Mouse (Mus musculus): ENCODE results near the gene Myl6b. TPM values are rescaled to one million over a fixed set of nuclear protein-coding genes. Genes with fewer than 3 reads are reported as not detected.
"Not testable (repeated sequence)": the region's sequence is repeated elsewhere in the genome, so short reads cannot be mapped to it uniquely, and the experiment has no call there.

Myl6b gene
- total and polyA plus RNA-seq, 3 experiments = 0.39 to 3.9 (median 2.5) TPM

DNA sequence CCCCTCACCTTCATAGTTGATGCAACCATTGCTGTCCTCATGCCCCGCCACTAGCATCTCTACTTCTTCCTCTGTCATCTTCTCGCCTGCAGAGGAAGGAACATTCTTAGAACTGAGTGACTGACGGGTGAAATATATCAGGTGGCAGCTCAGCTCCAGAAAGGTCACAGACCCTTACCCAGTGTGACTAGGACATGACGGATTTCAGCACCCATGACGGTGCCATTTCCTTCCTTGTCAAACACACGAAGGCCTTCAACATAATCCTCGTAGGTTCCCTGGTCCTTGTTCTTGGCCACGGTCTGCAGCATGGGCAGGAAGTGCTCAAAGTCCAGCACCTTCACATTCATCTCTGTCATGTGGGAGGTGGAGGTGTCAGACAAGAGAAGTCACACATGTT is 6.4 kb downstream of the Myl6b start:
- DNase-seq (ENCODE audit: extremely low read depth); H3K9me3 ChIP-seq (replicated peaks; ENCODE audit: low read length); H3K27ac ChIP-seq (ENCODE audit: insufficient read depth, low read depth); dilution Hi-C loops (cut with MboI; ENCODE audit: extremely low pct_ligation_motif_present, extremely low pct_unique_long_range_greater_than_20kb, low sequenced_read_pairs); in situ Hi-C loops (cut with MboI; ENCODE audit: low pct_ligation_motif_present, low pct_unique_long_range_greater_than_20kb, low sequenced_read_pairs); H3K27me3 ChIP-seq (replicated peaks): not testable (repeated sequence)
- Histone ChIP-seq H3K9ac (ENCODE audit: insufficient read depth, low read depth) (peak overlapping the region; percentile 90; the same call in 1 of the 2 replicates), H3K4me3 (replicated peaks in 1 of 3; ENCODE audit: low read depth in 2 of 3, low read length in 2 of 3, poor library complexity in 1 of 3) (peak overlapping the region; percentile 76 to 100 (median 90)), H3K79me2 (replicated peaks; ENCODE audit: control insufficient read depth, extremely low read depth, insufficient read depth, poor library complexity, severe bottlenecking) (peaks cover 20% of the 10 kb centered on the region), H3K4me1 (ENCODE audit: control insufficient read depth in 1 of 2, insufficient read depth in 2 of 2) (peaks cover 12 to 33% of the 10 kb centered on the region in 2 experiments; a peak in 3 of 4 replicates), H3K36me3 (replicated peaks in 1 of 2; ENCODE audit: control insufficient read depth in 1 of 2, insufficient read depth in 1 of 2, low read length in 1 of 2) (peaks cover 49 to 55% of the 10 kb centered on the region in 2 experiments), H3K4me2 (ENCODE audit: insufficient read depth, low read depth, poor library complexity, severe bottlenecking) (peak overlapping the region; percentile 67; the same call in 1 of the 2 replicates)
- 0 out of 2 replicates have a peak, but pooled peaks have one; percentile 20 for TF ChIP-seq ZMIZ1 (IDR thresholded peaks at IDR 0.05; ENCODE audit: low read depth, low read length)

DNA sequence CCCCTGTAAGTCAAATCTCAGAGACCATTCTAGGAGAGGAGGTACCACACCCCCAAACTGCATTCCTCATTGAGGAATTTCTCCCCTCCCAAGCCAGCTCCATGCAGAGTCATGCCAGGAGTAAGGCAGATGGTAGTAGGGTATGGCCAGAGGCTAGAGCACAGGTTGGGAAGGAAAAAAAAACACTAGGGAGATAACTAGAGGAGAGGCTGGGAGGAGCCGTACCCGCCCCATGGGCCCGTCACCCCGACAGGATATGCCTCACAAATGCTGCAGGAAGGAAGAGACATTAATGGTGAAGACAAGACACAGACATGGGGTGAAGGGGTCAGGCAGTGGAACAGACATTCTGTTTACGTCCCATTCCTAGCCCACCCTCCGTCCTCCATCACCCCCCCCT is 7.0 kb downstream of the Myl6b start:
- dilution Hi-C loops (cut with MboI; ENCODE audit: extremely low pct_ligation_motif_present, extremely low pct_unique_long_range_greater_than_20kb, low sequenced_read_pairs) = no loop called here
- H3K9me3 ChIP-seq (replicated peaks; ENCODE audit: low read length) = no peaks in the 10 kb centered on the region
- H3K4me3 ChIP-seq (replicated peaks in 1 of 3; ENCODE audit: low read depth in 2 of 3, low read length in 2 of 3, poor library complexity in 1 of 3) = no peak overlapping the region
- H3K79me2 ChIP-seq (replicated peaks; ENCODE audit: control insufficient read depth, extremely low read depth, insufficient read depth, poor library complexity, severe bottlenecking) = peaks cover 20% of the 10 kb centered on the region
- H3K4me1 ChIP-seq (ENCODE audit: control insufficient read depth in 1 of 2, insufficient read depth in 2 of 2) = peaks cover 12 to 32% of the 10 kb centered on the region in 2 experiments; a peak in 3 of 4 replicates
- in situ Hi-C loops (cut with MboI; ENCODE audit: low pct_ligation_motif_present, low pct_unique_long_range_greater_than_20kb, low sequenced_read_pairs) = no loop called here
- no peak for TF ChIP-seq RCOR1 (conservative IDR thresholded peaks at IDR 0.05; ENCODE audit: low read depth, low read length)
- no peak for TF ChIP-seq ZNF384 (IDR thresholded peaks at IDR 0.05; ENCODE audit: low read depth, low read length)
- TF ChIP-seq GABPA (IDR thresholded peaks at IDR 0.05; ENCODE audit: insufficient replicate concordance, low read depth, low read length) = no peak
- no peak for TF ChIP-seq ZKSCAN1 (IDR thresholded peaks at IDR 0.05; ENCODE audit: borderline replicate concordance, low read depth, low read length)
- no peak for TF ChIP-seq SIN3A (IDR thresholded peaks at IDR 0.05; ENCODE audit: low read length)
- no peak for TF ChIP-seq MEF2A (IDR thresholded peaks at IDR 0.05; ENCODE audit: borderline replicate concordance, low read depth, low read length)
- TF ChIP-seq UBTF (IDR thresholded peaks at IDR 0.05; ENCODE audit: low read depth, low read length) = no peak
- TF ChIP-seq POLR2AphosphoS2 (IDR thresholded peaks at IDR 0.05; ENCODE audit: low read depth, low read length) = no peak
- TF ChIP-seq RAD21 (IDR thresholded peaks at IDR 0.05; ENCODE audit: low read depth, low read length) = no peak
- no peak for TF ChIP-seq SMC3 (IDR thresholded peaks at IDR 0.05; ENCODE audit: low read depth, low read length)
- TF ChIP-seq MAX (IDR thresholded peaks at IDR 0.05; ENCODE audit: low read length) = no peak
- no peak for TF ChIP-seq ELF1 (IDR thresholded peaks at IDR 0.05; ENCODE audit: low read depth, low read length)
- no peak for TF ChIP-seq NELFE (IDR thresholded peaks at IDR 0.05; ENCODE audit: low read depth, low read length)
- no peak for TF ChIP-seq ETS1 (conservative IDR thresholded peaks at IDR 0.05; ENCODE audit: low read depth, low read length)
- TF ChIP-seq POLR2A (IDR thresholded peaks at IDR 0.05; ENCODE audit: low read depth, low read length) = no peak
- no peak for TF ChIP-seq TCF12 (IDR thresholded peaks at IDR 0.05; ENCODE audit: low read depth, low read length)
- TF ChIP-seq CHD1 (IDR thresholded peaks at IDR 0.05; ENCODE audit: low read depth, low read length) = no peak
- no peak overlapping the region for H3K9ac ChIP-seq (ENCODE audit: insufficient read depth, low read depth)
- H3K4me2 ChIP-seq (ENCODE audit: insufficient read depth, low read depth, poor library complexity, severe bottlenecking) = no peak overlapping the region
- DNase-seq (ENCODE audit: extremely low read depth) = no peak
- H3K27me3 ChIP-seq (replicated peaks) = no peaks in the 10 kb centered on the region
- H3K36me3 ChIP-seq (replicated peaks in 1 of 2; ENCODE audit: control insufficient read depth in 1 of 2, insufficient read depth in 1 of 2, low read length in 1 of 2) = peaks cover 53 to 58% of the 10 kb centered on the region in 2 experiments
- no peak overlapping the region for H3K27ac ChIP-seq (ENCODE audit: insufficient read depth, low read depth)

Data from CH12.LX (cell line).